Mouse (Mus musculus) CD4-positive, CD25-positive, alpha-beta regulatory T cell, adult 4 months (primary cell): ENCODE measurements around the gene Tedc2. TPM values are rescaled to one million over a fixed set of nuclear protein-coding genes. Genes with fewer than 3 reads are reported as not detected.

Experiments used
- ATAC-seq: one replicate; pipeline ENCODE4 v1.8.0; 2017
- polyA plus RNA-seq, 2 experiments: library from polyadenylated mRNA; unstranded; fragments of 100-300 nt; shearing (Covaris generic); gene quantifications; one replicate each; pipeline ENCODE4 v1.2.1; 2017

The Tedc2 gene
- polyA plus RNA-seq = 10 to 100 TPM in 1 of 2 experiments, 1 to 10 TPM in 1; 8.9 to 17.5 TPM

DNA sequence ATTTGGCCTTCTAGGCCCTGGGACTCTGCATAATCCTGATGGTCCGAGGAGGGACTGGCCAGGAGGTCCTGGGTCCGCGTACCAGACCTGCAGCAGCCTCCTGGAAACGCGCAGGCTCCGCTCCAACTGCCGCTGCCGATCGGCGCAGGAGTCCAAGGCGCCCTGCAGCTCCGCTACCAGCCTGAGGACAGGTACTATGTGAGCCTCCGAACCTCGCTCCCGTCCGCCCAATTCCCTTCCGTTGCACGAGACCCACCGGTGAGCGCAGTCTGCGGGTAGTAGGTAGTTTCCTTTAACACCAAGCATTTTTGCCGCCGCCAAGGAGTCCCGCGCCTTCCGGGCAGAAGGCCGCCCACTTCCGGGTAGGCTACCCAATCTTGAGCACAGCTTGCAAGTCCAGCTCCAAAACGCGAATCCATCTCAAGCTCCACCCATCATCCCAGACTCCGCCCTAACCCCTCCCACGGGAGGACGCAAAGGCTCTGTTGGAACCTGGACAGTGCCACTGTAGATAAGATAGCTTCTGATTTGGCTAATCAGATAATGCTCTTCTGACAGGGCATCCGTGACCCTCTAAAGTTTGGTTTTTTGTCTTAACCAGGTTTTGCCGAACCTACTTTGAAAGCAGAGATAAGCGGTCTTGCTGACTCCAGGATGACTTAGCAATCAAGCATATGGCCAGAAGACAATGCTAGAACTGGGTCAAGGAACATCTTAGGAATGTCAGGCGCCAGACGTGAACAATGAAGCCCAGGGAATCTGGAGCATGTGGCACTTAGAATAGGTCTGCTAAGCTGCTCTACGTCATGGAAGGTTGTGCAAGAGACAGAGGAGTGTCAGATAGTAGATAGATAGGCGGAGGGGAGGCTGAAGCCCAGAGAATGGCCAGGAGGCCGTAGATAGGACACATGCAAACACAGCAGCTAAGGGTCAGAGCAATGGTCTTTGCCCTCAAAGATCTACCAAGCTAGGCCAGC, at the start of gene Tedc2:
Tedc2 (minus strand) TSS at position 417 of the 977 bp plus-strand sequence.
- peak; percentile 99 for ATAC-seq

DNA sequence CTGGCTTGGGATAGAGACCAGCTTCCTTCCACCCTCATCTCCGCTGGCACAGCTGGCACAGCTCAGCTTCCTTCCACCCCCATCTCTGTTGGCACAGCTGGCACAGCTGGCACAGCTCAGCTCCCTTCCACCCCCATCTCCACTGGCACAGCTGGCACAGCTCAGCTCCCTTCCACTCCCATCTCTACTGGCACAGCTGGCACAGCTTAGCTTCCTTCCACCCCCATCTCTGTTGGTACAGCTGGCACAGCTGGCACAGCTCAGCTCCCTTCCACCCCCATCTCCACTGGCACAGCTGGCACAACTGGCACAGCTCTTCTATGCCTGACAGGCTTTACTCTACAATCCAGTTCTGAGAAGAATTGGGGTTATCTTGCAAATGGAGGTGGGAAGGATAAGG, 46.5 kb upstream of the Tedc2 start:
- ATAC-seq = no peak

DNA sequence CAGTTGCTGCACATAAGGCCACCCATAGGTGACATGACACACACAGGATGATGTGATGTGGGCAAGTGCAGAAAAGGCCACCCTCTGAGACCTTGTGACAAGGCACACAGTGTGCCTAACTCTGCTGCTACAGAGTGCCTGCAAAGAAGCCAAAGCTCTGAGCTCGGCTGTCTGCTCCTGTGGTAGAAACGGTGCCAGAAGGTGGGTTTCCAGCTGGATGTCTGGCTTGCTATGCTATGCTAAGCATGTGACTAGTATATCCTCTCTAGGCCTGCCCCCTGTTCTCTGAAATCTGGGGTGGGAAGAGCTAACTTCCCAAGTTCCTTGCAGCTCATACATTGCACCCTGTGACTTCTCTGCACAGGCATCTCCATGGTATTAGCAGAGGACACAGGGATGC, 44.1 kb upstream of the Tedc2 start:
- no peak for ATAC-seq

DNA sequence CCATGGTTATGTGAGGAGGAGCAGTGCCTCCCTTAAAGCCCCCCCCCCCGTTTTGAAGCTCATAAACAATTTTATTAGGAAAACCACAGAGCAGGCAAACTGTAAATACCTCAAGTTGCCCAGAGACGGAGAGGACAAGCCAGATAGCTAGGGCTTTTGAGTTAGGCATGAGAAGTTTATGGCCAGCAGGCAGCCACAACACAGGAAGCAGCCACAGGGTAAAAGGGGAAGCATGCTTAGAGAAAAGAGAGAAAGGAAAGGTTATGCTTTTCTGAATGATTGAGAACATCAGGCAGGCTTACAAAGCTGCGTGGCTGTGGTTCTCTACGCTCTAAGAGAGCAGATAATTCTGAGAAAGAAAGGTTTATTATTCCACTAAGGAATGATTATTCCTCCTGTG, 39.9 kb upstream of the Tedc2 start:
- ATAC-seq = no peak

DNA sequence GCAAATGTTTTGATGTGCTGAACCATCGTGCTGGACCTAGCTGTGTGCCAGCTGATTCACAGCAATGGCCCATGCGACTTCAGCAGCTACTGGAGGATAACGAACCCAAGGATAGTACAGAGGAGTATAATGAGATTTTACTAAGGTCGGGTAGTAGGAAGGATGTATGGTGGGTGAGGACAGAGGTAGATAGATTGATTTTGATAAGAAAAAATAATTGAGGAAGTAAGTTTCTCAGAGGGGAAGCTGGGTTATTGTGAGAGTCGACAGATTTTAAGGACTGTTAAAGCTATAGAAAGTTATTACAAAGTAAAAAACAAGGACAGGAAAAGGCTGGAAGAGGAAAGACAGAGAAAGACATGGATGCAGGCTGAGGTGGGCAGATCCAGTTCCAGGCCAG, 39.1 kb upstream of the Tedc2 start:
- ATAC-seq = no peak

DNA sequence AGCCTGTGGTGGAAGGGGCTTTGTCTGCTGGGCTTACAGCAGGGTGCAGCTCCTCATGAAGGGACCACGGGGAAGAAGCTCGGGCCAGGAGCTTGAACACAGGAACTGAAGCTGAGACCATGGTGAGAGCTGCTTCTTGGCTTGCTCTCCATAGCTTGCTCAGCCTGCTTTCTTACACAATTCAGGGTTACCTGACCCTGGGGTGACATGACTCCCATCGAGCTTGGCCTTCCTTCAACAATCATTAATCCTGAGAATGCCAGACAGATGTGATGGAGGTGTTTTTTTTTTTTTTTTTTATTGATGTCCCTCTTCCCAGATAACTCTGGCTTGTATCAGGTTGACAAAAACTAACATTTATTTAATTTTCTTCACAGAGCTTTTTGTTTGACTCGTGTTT, 38.3 kb upstream of the Tedc2 start:
- ATAC-seq = no peak

DNA sequence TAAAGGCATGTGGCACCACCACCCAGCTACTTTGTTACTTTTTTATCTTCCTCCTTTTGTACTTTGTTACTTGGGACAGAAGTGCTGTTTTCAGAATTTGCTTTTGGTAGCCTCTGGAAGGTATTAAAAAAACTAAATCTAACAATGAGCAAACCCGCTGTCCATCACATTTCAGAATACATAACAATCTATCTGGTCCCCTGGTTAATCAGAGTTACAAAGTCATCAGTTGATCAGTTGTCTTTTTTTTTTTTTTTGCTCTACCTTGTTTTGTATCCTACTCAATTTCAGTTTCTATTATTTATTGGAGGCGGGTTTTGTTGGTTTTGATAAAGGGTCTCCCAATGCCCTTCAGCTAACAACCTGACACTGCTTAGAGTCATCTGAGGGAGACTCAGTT, 31.7 kb upstream of the Tedc2 start:
- no peak for ATAC-seq

DNA sequence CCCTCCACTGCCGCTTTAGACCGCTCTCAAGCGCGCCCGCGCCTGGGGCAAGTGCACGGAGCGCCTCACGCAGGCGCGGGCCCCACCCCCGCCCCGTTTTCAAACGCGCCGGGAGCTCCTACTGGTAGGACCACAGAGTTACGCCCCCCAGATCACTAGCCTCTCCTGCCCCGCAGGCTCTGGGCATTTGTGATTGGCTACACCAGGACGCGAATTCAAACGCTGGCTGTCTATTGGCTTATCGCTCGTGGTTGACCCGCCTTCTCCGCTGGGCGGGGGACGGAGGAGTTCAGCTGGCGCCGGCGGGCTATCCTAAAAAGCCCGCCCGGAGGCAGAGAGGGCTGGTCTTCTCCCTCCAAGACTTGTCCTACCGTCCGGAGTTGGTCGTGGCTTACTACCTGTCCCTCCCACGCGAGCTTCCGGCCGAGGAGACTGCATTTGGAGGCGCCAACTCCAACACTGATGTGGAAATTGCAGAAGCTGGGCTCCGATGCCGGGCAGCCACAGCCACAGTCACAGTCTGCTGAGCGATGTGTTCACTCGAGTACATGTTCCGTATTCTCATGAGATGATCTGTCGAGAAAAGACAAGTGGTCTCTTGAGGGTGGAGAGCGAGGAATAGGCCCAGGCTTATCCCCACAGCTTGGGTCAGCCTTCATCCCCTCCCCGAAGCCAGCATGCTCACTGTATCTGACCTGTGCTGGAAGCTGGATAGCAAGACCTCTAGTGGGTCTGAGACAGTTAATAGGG, 30.8 kb upstream of the Tedc2 start, which contains the start of gene Ccnf:
Ccnf (minus strand) TSS at position 165 of the 750 bp plus-strand sequence.
- peak; percentile 100 for ATAC-seq

DNA sequence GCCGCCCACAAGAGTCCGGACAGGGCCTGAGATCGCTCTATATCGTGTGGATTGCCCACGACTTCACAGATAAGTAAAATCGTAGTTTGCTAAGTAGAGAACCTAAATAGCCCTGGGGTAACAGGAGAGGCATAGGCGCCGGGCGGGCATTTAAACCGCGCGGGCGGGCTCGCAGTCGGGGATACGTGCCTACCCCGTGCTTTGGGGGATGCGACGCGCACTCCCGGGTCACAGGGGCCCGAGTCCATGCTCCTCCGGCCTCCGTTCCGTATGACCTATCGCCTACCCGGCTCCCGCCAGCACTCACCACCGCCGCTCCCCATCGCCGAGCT, 30.3 kb upstream of the Tedc2 start:
- no peak for ATAC-seq

DNA sequence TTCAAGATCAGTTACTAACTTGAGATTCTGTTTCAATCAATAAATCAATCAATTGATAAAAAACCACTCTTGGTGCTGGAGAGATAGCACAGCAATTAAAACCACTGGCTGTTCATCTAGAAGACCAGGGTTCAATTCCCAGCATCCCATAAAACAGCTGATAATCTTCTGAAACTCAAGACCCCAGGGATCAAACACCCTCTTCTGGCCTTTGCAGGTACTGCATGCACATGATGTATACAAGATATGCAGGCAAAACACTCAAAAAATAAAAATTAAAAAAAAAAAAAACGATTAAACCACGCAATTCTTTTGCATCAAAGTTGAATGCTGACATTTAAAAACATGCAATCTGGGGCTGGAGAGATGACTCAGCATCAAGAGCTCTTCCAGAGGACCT, 28.0 kb upstream of the Tedc2 start:
- ATAC-seq = no peak

DNA sequence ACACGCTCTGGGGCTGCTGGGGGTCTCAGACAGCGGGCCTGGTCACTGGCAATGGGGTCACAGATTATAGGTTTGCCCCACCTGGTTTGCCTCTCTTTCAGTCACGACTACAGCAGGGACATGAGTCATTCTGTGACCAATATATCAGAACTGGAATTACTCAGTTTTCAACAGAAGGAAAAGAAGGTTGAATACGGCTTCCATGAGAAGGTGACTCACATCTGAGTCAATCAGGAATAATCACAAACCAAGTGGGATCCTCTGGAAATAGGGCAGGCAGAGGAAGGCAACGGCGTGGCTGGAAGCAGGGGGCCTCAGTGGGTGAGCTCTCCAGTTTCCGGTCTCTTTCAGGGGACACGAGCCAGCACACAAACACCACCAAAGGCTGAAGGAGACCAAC, 23.4 kb upstream of the Tedc2 start:
- ATAC-seq = no peak

DNA sequence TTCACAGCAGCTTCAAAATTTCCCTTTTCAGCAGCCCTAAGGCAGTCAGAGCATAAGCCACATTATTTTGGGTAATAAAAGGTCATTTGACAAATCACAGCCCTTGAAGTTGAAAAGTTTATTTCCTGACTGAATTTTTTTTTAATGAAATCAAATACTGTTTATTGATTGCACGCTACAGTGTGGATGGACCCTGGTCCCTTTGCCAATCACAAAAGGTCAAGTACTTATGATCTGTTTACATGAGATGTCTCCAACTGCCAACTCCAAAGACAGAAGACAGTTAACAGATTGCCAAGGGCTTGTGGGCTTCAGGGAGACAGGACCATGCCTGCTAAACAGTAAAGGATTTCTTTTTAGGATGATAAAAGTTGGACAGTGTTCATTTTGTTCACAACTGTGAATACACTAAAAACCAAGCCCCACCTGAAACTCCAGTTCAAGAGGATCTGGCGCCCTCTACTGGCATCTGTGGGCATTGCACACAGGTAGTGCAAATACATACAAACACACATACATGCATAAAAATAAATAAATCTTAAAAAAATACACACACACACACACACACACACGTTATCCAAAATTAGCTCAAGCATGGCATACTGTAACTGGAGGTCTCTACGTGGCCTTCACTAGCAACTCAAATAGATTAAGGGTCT, 22.8 kb upstream of the Tedc2 start:
- no peak for ATAC-seq

DNA sequence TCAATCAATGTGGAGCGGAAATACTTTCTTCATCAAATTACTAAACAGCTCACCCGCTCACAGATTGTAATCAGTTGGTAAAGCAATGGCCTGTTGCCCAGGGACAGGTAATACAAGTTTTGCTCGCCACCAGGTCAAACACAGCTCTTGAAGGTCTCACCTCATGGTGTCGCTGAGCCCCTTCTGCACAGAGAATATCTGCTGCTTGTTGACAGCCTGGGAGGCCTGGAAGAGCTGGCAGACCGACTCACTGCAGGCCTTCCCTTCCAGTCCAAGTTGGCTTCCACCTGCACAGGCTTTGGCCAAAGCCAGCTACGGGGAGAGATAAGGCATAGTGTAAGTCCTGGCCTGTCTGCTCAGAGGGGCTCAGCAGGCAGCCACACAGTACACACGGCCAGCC, 16.3 kb upstream of the Tedc2 start:
- no peak for ATAC-seq

DNA sequence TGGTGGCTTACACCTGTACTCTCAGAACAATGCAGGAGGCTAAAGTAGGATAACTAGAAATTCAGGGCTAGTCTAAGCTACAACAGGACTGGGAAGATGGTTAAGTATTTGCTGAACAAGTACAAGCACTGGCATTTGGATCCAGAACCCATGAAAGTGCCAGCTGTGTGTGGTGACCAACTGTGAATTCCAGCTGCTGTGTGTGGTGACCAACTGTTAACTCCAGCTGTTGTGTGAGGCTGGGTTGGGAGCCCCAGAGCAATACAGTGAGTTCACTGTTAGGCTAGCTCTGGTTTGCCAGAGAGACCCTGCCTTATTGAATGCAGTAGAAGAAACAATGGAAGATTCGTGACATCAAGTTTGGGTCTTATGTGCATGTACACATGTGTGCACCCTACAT, 15.8 kb upstream of the Tedc2 start:
- ATAC-seq = no peak

DNA sequence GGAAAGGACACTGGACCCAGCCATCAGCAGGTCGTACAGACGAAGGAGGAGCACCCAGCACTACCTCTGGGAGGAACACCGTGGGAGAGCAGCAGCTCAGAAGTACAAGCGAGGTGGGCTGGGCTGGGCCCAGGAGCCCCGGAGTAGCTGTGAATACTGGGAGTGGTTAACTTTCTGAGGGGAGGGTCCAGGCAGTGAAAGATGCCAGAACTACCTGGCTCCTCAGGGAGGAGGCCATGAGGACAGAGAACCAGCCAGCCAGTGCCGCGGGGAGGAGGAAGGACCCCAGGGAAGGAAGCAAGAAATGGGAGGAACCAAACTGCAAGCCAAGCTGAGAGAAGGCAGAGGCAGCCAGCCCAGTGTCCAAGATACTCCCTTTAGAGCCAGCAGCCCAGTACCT, 7.3 kb upstream of the Tedc2 start:
- no peak for ATAC-seq

DNA sequence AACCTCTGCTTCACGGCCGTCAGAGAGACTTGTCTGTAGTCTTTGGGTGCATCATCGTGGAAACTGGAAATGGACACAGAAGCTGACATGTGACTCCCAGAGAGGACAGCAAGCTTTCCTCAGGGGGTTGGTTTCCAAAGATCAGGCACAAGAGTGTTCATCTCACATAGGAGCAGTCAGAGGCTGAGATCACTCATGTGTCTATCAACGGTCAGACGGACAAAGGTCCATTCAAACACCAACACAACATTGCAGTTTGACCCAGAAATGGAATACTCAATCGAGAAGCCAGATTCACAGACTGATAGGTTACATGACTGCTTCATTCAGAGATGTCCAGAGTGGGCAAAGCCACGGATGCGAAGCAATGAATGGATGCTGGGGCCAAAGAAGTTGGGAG, 6.1 kb upstream of the Tedc2 start:
- ATAC-seq = no peak

DNA sequence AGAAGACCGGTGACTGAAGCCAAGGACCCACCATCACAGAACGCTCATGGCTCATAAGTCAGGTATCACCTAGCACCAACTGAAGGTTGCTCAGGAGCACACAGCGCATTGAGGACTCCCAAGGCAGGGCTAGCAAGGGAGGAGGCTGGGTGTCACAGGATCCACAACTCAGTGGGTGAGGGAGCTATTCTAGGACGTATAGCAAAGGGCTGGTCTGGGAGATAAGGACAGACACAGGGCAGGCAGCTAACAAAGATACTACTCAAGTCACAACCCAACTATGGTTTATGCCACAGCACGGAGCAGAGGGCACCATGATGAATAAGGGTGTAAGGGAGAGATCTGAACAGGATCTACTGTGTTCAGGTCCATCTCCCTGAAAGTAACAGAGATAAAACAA, 5.2 kb upstream of the Tedc2 start:
- no peak for ATAC-seq

DNA sequence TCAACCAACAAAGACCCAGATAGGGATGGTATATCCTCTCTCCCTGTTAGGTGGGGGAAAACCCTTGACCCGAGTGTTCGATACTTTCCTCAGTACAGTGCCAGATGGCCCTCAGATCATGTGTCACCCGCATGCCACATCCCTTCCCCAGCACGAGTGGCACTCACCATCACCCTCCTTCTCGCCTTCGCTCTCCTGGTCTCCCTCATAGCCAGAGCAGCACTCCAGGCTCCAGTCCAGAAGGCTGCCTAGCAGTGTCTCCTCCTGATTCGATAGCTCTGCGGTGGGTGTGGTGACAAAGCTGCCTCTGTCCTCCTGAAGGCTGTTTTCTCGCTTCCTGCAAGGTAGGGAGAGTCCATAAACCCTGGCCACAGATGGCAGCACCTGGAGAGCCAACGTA, 4.1 kb upstream of the Tedc2 start:
- ATAC-seq = no peak

DNA sequence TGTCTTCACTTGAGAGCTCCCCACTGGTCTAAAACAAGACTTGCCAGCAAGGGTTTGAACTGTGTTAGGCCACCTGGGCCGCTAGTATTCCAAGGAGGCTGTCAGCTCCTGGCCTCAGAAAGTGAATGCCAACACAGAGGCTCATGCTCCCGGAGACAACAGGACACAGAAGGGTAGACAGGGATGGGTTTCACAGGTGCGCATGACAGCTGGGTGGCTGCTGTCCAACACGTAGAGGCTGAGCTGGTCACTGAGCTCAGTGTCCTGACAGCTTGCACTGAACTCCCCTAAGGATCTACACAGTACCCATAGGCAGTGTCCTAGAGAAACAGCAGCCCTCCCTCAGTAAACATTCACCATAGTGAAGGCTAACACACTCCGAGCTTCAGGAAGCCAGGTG, 2.9 kb upstream of the Tedc2 start:
- no peak for ATAC-seq

DNA sequence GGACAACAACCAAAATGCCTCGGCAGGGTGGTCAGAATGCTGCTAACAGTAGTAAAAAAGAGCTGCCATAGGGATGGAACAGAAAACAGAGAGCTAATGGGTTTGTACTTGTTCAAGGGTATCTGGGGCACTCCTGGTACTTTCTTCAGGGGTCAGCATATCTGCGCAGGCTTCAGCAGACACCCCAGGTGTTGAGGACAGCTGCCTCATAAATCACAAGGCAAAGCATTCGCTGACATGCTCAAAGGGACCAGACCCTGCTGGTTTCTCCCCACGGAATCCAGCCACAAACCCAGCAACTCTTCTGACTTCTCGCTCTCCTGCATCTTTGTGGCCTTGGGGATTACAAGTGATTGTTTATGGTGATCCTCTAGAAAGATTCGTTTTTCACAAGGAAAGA, 2.0 kb upstream of the Tedc2 start:
- no peak for ATAC-seq

DNA sequence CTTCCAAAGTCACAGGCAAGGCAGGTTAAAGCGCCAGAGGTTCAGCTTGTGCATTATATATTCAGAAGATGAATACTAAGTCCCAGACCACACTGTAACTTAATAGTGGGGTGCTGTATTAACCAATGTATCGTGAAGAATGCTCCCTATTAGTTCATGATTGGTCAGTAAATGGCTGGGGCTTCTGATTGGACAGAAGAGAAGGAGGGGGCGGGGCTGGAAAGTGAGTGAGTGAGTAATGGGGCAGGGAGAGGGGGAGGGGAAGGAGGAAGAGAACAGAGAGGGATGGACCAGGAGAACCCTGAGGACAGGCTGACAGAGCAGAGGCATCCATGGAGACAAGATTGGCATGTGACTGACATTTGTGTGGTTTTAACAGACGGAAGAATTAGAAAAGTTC, 3.8 kb downstream of the Tedc2 start:
- ATAC-seq = no peak

DNA sequence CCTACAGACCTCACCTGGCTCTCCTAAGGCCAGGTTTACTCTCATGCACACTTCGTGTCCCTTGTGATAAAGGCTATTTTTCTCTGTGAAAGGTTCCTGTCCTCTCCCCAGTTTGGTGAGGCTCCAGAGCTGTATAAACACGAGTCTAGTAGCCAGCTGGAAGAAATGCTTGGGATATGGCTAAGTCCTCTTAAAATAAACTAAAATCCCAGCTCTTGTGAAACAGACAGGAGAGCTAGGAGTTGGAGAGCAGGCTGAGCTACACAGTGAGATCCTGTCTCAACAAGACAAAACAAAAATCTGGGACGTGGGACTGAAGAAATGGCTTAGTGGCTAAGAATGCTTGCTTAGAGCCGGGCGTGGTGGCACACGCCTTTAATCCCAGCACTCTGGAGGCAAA, 7.5 kb downstream of the Tedc2 start:
- ATAC-seq = no peak

DNA sequence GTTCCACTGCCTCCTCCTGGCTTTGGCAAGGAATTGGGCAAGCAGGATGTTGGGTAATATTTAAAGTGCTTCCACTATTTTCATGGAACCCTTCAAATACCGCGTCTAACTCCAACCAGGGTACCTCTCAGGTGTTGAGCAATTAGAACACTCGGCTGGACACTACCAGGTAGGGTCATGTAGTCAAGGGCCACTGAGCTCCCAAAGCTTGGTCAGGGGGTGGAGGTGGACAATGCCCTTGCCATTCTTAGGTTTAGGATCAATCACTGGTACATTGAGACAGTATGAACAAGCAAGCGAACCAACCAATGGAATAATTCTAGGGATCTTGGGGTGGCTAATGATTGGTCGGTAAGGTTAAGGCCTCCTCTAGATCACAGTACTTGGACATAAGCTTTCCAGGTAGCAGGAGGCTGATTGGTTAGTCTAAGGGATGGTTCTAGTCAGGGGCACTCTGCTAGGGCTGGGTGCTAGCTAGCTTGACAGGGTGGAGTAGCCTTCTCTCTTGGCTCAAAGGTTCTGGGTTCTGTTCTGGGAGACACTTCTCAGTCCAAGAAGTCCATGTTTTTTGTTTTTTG, 8.1 kb downstream of the Tedc2 start:
- no peak for ATAC-seq
